ENCODE assay signal across 8 mouse cellular contexts in genomic region chr10:114802161-114802651, GRCm38 (mm10). TPM values are rescaled to one million over a fixed set of nuclear protein-coding genes. Genes with fewer than 3 reads are reported as not detected.
DNase-seq lines count a peak whose midpoint lies in the region; ATAC-seq and TF ChIP-seq lines count a peak whose summit lies in the region.

Gene Trhde (minus strand): TSS chr10:114802307.

- peaks cover 74% of the 10 kb centered on the region for H3K27me3 ChIP-seq in forebrain, embryonic 10.5 days (ENCODE audit: poor library complexity, severe bottlenecking)
- peaks cover 38% of the 10 kb centered on the region for H3K27me3 ChIP-seq in intestine, embryonic 16.5 days (replicated peaks; ENCODE audit: control insufficient read depth, insufficient read depth, low read length)
- H3K27me3 ChIP-seq in liver, embryonic 14.5 days (ENCODE audit: control insufficient read depth, insufficient read depth, low read length) = peaks cover 28% of the 10 kb centered on the region

- peak within 1 kb of the TSS; percentile 79 for H3K4me2 ChIP-seq in intestine, embryonic 16.5 days (ENCODE audit: low read depth, low read length)
- H3K4me2 ChIP-seq in liver, embryonic 14.5 days (ENCODE audit: low read depth) = peak within 1 kb of the TSS; percentile 41

- H3K27ac ChIP-seq in forebrain, embryonic 10.5 days = peak within 1 kb of the TSS; percentile 44; the same call in 1 of the 2 replicates
- H3K27ac ChIP-seq in intestine, embryonic 16.5 days (ENCODE audit: low read length) = no peak within 1 kb of the TSS
- no peak within 1 kb of the TSS for H3K27ac ChIP-seq in liver, embryonic 14.5 days

- WGBS in forebrain, embryonic 10.5 days = under 1% methylated on average over 30 of the region's 30 CpGs
- 1% methylated on average over 30 of the region's 30 CpGs for WGBS in intestine, embryonic 16.5 days
- 3% methylated on average over 30 of the region's 30 CpGs for WGBS in liver, embryonic 14.5 days (ENCODE audit: insufficient replicate concordance)

- H3K9me3 ChIP-seq in forebrain, embryonic 10.5 days = no peaks in the 10 kb centered on the region
- no peaks in the 10 kb centered on the region for H3K9me3 ChIP-seq in intestine, embryonic 16.5 days (ENCODE audit: control insufficient read depth, low read length)
- H3K9me3 ChIP-seq in liver, embryonic 14.5 days (ENCODE audit: control insufficient read depth, low read length) = no peaks in the 10 kb centered on the region

- TF ChIP-seq EP300 in liver, embryonic 14.5 days (IDR thresholded peaks at IDR 0.05; ENCODE audit: low read depth) = no peak

- H3K4me1 ChIP-seq in forebrain, embryonic 10.5 days = peaks cover 26% of the 10 kb centered on the region
- H3K4me1 ChIP-seq in intestine, embryonic 16.5 days (ENCODE audit: control insufficient read depth, insufficient read depth, low read length) = peaks cover 7% of the 10 kb centered on the region
- no peaks in the 10 kb centered on the region for H3K4me1 ChIP-seq in liver, embryonic 14.5 days (replicated peaks; ENCODE audit: control insufficient read depth in 2 of 2, insufficient read depth in 2 of 2, low read length in 1 of 2)

- peak; percentile 44 for DNase-seq in layer of hippocampus, adult 11-12 months (ENCODE audit: low spot score)
- DNase-seq in layer of hippocampus, adult 9-10 months (ENCODE audit: low spot score) = no peak
- DNase-seq in forebrain, embryonic 10.5 days (ENCODE audit: extremely low spot score, low spot score) = peak; percentile 29
- DNase-seq in liver, embryonic 14.5 days (ENCODE audit: low read depth in 3 of 3, low spot score in 3 of 3) = no peak
- DNase-seq in right cerebral cortex, postnatal 36 days (ENCODE audit: low spot score in 2 of 2) = peak; percentile 40 to 41
- no peak for DNase-seq in thymus, postnatal 25 days

- H3K36me3 ChIP-seq in forebrain, embryonic 10.5 days (replicated peaks) = no peaks in the 10 kb centered on the region
- no peaks in the 10 kb centered on the region for H3K36me3 ChIP-seq in intestine, embryonic 16.5 days (ENCODE audit: control insufficient read depth, insufficient read depth, low read length)
- no peaks in the 10 kb centered on the region for H3K36me3 ChIP-seq in liver, embryonic 14.5 days (replicated peaks; ENCODE audit: control insufficient read depth, insufficient read depth, low read depth)

- H3K4me3 ChIP-seq in forebrain, embryonic 10.5 days = peak within 1 kb of the TSS; percentile 62
- peak within 1 kb of the TSS; percentile 58 for H3K4me3 ChIP-seq in intestine, embryonic 16.5 days (ENCODE audit: low read length)
- H3K4me3 ChIP-seq in liver, embryonic 14.5 days (ENCODE audit: insufficient read depth in 1 of 2, low read depth in 2 of 2, low read length in 2 of 2) = peak within 1 kb of the TSS in 1 of 2 experiments; percentile 20; a peak in 2 of 4 replicates

- peak; percentile 12; the same call in 1 of the 2 replicates for ATAC-seq in intestine, embryonic 16.5 days
- no peak for ATAC-seq in liver, embryonic 14.5 days (ENCODE audit: insufficient read depth)
- no peak for ATAC-seq in erythroid progenitor cell, adult 5-6 weeks (replicated peaks; ENCODE audit: low FRiP score, poor library complexity, severe bottlenecking)

- TF ChIP-seq CTCF in liver, embryonic 14.5 days (IDR thresholded peaks at IDR 0.05; ENCODE audit: low read depth) = no peak

- H3K9ac ChIP-seq in intestine, embryonic 16.5 days (ENCODE audit: low read depth, low read length) = peak within 1 kb of the TSS; percentile 46
- H3K9ac ChIP-seq in liver, embryonic 14.5 days (replicated peaks) = no peak within 1 kb of the TSS

RNA-seq across cellular contexts. Expression of gene Trhde, which starts in this region (rescaled TPM):
- polyA plus RNA-seq in forebrain, embryonic 10.5 days (2016; fragmentation: Nextera tagmentation; extraction: Ambion mirVana) = 0.10 and 0.24 TPM in 2 replicates
- 0.27 and 0.32 TPM in 2 replicates for polyA plus RNA-seq in intestine, embryonic 16.5 days (2015; fragmentation: Nextera tagmentation; extraction: Ambion mirVana)
- 0.01 and 0.02 TPM in 2 replicates for polyA plus RNA-seq in liver, embryonic 14.5 days (2012; rRNA removed)
- polyA plus RNA-seq in liver, embryonic 14.5 days (2014; fragmentation: Nextera tagmentation; extraction: Ambion mirVana) = not detected in 2 replicates
- not detected in 2 replicates for total RNA-seq in erythroid progenitor cell, adult 5-6 weeks (2015; ENCODE audit: low replicate concordance)
- not detected in 2 replicates for total RNA-seq in erythroid progenitor cell, adult 5-6 weeks (2017; ENCODE audit: low replicate concordance)

Comparison
In these comparisons a context has a peak if more than half of its experiments do, and no peak if none do; other contexts are left out.
1. DNase-seq: peak in layer of hippocampus, adult 11-12 months (single experiment) and right cerebral cortex, postnatal 36 days (2 of 2); none in layer of hippocampus, adult 9-10 months (single experiment), liver, embryonic 14.5 days (0 of 3) and thymus, postnatal 25 days (single experiment).
2. Peak in DNase-seq, H3K4me3 ChIP-seq and H3K27ac ChIP-seq in forebrain, embryonic 10.5 days; RNA of the gene not detected or under 1 TPM.
3. Peak in ATAC-seq, H3K4me3 ChIP-seq, H3K9ac ChIP-seq and H3K4me2 ChIP-seq in intestine, embryonic 16.5 days; RNA of the gene not detected or under 1 TPM.